Mouse (Mus musculus): ENCODE measurements around the gene Phactr1.

Phactr1 gene

GRCm38 (mm10) chr13:42973561-42973960, 293.1 kb downstream of the Phactr1 start:
- no peak for DNase-seq (ENCODE audit: low read depth, low spot score)

- no peak for DNase-seq (ENCODE audit: low read depth, low spot score)
These were observed 293.5 kb downstream of the Phactr1 start for GRCm38 (mm10) chr13:42973961-42974360.

GRCm38 (mm10) chr13:42974506-42974905, 294.1 kb downstream of the Phactr1 start:
- no peak for DNase-seq (ENCODE audit: low read depth, low spot score)

GRCm38 (mm10) chr13:42976144-42976543, 295.7 kb downstream of the Phactr1 start:
- no peak for DNase-seq (ENCODE audit: low read depth, low spot score)

- DNase-seq (ENCODE audit: low read depth, low spot score), result no peak
These were observed 296.5 kb downstream of the Phactr1 start for GRCm38 (mm10) chr13:42976967-42977366.

GRCm38 (mm10) chr13:42980581-42980980, 300.2 kb downstream of the Phactr1 start:
- DNase-seq (ENCODE audit: low read depth, low spot score), result no peak

GRCm38 (mm10) chr13:42982646-42983045, 302.2 kb downstream of the Phactr1 start:
- DNase-seq (ENCODE audit: low read depth, low spot score), result no peak

- DNase-seq (ENCODE audit: low read depth, low spot score), result no peak
These were observed 305.4 kb downstream of the Phactr1 start for GRCm38 (mm10) chr13:42985806-42986205.

- no peak for DNase-seq (ENCODE audit: low read depth, low spot score)
These were observed 307.6 kb downstream of the Phactr1 start for GRCm38 (mm10) chr13:42987931-42988579.

GRCm38 (mm10) chr13:42989481-42989880, 309.1 kb downstream of the Phactr1 start:
- no peak for DNase-seq (ENCODE audit: low read depth, low spot score)

GRCm38 (mm10) chr13:42990051-42990450, 309.6 kb downstream of the Phactr1 start:
- DNase-seq (ENCODE audit: low read depth, low spot score), result no peak

- DNase-seq (ENCODE audit: low read depth, low spot score), result no peak
These were observed 310.2 kb downstream of the Phactr1 start for GRCm38 (mm10) chr13:42990493-42991111.

- DNase-seq (ENCODE audit: low read depth, low spot score), result no peak
These were observed 310.7 kb downstream of the Phactr1 start for GRCm38 (mm10) chr13:42991164-42991563.

GRCm38 (mm10) chr13:42992306-42992705, 311.9 kb downstream of the Phactr1 start:
- DNase-seq (ENCODE audit: low read depth, low spot score), result no peak

GRCm38 (mm10) chr13:42994276-42994675, 313.9 kb downstream of the Phactr1 start:
- DNase-seq (ENCODE audit: low read depth, low spot score), result no peak

GRCm38 (mm10) chr13:42996188-42996587, 315.8 kb downstream of the Phactr1 start:
- no peak for DNase-seq (ENCODE audit: low read depth, low spot score)

- DNase-seq (ENCODE audit: low read depth, low spot score), result no peak
These were observed 318.9 kb downstream of the Phactr1 start for GRCm38 (mm10) chr13:42999287-42999686.

GRCm38 (mm10) chr13:43005131-43005579, 324.7 kb downstream of the Phactr1 start:
- DNase-seq (ENCODE audit: low read depth, low spot score), result peak; percentile 38

GRCm38 (mm10) chr13:43008466-43008865, 328.0 kb downstream of the Phactr1 start:
- no peak for DNase-seq (ENCODE audit: low read depth, low spot score)

- DNase-seq (ENCODE audit: low read depth, low spot score), result no peak
These were observed 329.2 kb downstream of the Phactr1 start for GRCm38 (mm10) chr13:43009596-43009995.

- no peak for DNase-seq (ENCODE audit: low read depth, low spot score)
These were observed 331.1 kb downstream of the Phactr1 start for GRCm38 (mm10) chr13:43011516-43011915.

- DNase-seq (ENCODE audit: low read depth, low spot score), result no peak
These were observed 333.6 kb downstream of the Phactr1 start for GRCm38 (mm10) chr13:43013984-43014383.

GRCm38 (mm10) chr13:43015768-43016167, 335.3 kb downstream of the Phactr1 start:
- DNase-seq (ENCODE audit: low read depth, low spot score), result no peak

All from mesoderm, embryonic 11.5 days (tissue).